Mouse (Mus musculus): ENCODE data around the gene Shcbp1l.
"Not testable (repeated sequence)": the region's sequence is repeated elsewhere in the genome, so short reads cannot be mapped to it uniquely, and the experiment has no call there.

The Shcbp1l gene

GRCm38 (mm10) chr1:153424271-153424670 is 691 bp upstream of the Shcbp1l start:
- DNase-seq (ENCODE audit: low spot score) = no peak

DNA sequence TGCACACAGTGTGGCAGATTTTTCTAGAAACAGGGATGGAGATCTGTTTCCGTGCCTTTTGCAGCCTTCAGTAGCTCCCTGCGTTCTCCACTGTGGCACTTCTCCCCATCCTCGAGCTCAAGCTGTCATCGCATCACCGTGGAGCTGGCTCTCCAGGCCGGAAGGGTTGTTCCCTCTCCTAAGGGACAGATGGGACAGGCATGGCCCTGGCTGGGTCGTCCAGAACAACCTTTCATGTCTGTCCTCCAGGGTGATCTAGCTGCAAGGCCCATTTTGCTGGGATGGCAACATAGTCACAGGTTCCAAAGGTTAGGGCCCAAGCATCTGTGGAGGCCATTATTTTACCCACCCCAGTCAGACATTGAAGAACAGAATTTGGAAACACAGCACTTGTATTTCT is 6.2 kb downstream of the Shcbp1l start:
- no peak for DNase-seq (ENCODE audit: low spot score)

GRCm38 (mm10) chr1:153431701-153432100 is 6.7 kb downstream of the Shcbp1l start:
- no peak for DNase-seq (ENCODE audit: low spot score)

- DNase-seq (ENCODE audit: low spot score) = no peak
These were observed 7.4 kb downstream of the Shcbp1l start for GRCm38 (mm10) chr1:153432329-153432728.

DNA sequence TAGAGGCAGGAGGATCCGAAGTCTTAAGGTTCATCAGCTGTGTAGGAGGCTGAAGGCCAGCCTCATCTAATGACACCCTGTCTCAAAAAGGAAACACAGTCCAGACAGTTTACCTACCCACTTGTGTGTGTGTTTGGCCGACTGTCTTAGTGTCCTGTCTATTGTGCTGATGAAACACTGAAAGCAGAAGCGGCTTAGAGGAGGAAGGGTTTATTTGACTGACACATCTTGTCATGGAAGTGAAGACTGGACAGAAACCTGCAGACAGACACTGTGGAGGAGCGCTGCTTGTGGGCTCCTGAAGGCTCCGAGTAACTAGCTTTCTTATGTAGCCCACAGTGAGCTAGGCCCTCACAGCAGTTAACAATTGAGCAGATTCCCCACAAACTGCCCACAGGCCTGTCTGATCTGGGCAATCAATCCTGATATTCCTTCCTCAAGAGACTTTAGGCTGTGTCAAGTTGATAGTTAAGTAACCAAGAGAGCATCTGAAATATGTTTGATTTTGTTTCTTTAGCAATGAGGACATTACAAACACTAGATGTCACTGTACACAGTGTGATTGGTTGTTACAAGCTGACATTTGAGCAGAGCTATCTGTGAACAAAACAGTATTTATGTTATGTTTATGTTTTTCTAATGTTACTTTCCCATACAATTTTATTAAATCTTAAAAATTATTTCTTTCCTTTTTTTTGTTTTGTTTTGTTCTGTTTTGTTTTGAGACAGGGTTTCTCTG is 9.1 kb downstream of the Shcbp1l start:
- DNase-seq (ENCODE audit: low spot score) = peak; percentile 24

GRCm38 (mm10) chr1:153437536-153437935 is 12.6 kb downstream of the Shcbp1l start:
- DNase-seq (ENCODE audit: low spot score) = no peak

- DNase-seq (ENCODE audit: low spot score) = no peak
These were observed 15.8 kb downstream of the Shcbp1l start for GRCm38 (mm10) chr1:153440752-153441151.

GRCm38 (mm10) chr1:153441656-153442055 is 16.7 kb downstream of the Shcbp1l start:
- DNase-seq (ENCODE audit: low spot score) = no peak

GRCm38 (mm10) chr1:153443019-153443418 is 18.1 kb downstream of the Shcbp1l start:
- no peak for DNase-seq (ENCODE audit: low spot score)

- DNase-seq (ENCODE audit: low spot score) = no peak
These were observed 18.7 kb downstream of the Shcbp1l start for GRCm38 (mm10) chr1:153443632-153444031.

DNA sequence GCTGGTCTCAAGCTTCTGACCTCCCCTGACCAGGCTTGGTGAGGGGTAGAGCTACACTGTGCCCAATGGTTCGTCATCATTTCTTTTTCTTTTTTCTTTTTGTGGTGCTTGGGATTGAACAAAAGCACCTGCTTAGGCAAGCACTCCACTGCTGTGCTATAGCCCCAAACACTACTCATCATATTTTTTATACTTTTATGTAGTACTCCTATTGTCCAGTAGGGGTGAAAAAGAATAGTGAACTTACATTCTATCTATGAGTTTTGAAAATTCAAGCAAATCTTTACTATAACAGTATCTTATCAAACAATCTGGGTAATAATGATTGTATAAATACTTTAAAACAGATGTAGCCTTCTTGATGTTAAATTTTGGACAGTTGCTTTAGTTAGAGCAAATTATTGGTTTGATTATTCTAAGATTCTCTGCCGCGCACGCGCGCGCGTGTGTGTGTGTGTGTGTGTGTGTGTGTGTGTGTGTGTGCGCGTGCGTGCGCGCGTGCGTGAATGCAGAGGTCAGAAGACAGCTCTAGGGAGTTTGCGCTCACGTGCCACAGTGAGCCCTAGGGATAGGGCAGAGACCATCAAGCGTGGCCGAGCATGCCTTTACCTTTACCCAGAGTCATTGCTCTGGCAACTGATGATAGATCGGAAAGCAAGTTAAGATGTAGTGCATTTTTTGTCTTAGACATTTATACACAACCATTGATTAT is 21.3 kb downstream of the Shcbp1l start:
- no peak for DNase-seq (ENCODE audit: low spot score)

DNA sequence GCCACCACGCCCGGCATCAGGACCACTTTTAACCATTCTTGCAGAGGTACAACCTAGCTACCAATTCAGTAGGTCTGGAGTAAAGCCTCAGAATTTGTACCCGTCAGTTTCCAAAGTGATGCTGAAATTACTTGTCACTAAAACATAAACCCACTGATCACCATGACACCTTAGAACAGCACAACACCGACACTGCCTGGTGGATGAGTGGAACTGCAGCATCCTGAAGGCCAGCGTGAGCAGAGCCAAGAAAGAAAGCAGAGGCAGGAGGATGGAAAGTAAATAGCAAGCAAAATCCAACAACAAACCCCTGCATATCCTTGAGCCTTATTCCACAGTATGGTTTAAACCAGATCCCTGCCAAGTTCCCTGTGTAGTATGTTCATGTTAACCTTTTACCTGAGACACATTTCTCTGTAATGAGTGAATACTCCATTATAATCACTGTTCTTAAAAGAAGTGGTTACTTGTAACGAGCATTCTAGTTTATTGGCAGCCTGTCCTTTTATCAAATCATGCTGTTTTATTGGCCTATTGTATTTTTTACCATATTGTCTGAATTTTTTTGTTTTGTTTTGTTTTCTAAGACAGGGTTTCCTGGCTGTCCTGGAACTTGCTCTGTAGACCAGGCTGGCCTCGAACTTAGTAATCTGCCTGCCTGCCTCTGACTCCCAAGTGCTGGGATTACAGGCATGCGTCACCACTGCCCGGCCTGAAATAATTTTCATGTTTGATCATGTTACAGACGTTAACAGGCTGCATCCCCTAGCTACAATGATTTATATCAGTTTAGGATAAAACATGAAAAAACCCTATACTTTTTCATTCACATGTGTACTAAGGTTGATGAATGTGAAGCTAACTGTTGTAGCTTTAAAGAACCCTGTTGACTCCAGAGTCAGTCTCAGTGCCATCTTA is 26.5 kb downstream of the Shcbp1l start:
- DNase-seq (ENCODE audit: low spot score) = peak; percentile 43

DNA sequence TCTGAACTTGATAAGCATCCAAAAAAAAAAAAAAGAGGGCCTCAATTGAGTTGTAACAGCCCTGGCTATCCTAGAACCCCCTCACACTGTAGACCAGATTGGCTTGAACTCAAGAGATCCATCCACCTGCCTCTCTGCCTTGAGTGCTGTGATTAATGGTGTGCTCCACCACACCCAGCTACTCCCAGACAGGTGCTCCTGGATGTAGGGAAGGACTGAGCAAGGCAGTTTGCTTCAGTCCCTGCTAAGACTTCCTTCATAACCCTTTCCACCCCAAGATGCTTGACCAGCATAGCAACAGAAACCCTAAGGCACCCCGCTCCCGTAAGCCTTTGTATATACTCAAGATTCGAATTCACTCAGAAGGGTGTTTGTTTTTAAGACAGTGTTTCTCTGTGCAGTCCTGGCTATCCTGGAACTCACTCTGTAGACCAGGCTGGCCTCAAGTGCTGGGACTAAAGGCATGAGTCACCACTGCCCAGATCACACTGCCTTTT is 28.2 kb downstream of the Shcbp1l start:
- no peak for DNase-seq (ENCODE audit: low spot score)

DNA sequence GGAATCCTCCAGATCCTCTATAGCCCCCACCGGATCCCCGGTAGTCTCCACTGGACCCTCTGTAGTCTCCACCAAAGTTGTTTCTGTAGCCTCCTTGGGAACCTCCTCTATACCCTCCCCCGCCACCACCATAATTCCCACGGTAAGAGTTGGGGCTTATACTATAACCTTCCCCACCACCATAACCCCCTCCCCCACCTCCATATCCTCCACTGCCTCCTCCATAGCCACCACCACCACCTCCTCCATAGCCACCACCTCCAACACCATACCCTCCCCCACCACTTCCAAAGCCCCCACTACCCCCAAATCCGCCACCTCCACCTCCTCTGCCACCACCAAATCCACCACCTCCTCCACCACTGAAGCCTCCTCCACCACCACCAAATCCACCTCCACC is 31.2 kb downstream of the Shcbp1l start:
- no peak for DNase-seq (ENCODE audit: low spot score)

DNA sequence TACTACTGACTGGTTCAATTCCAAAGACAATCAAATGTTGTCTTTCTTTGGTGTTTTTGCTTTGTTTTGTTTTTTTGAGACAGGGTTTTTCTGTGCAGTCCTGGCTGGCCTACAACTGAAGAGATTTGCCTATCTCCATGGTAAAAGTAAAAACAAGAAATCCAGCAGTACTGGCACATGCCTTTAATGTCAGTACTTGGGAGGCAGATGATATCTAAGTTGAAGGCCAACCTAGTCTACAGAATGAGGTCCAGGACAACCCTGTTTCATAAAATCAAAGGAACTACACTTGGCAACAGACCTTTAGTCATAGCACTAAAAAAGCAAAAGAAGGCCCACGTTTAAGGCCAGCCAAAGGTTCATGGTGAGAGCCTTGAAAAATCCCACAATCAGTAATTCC is 36.8 kb downstream of the Shcbp1l start:
- no peak for DNase-seq (ENCODE audit: low spot score)

DNA sequence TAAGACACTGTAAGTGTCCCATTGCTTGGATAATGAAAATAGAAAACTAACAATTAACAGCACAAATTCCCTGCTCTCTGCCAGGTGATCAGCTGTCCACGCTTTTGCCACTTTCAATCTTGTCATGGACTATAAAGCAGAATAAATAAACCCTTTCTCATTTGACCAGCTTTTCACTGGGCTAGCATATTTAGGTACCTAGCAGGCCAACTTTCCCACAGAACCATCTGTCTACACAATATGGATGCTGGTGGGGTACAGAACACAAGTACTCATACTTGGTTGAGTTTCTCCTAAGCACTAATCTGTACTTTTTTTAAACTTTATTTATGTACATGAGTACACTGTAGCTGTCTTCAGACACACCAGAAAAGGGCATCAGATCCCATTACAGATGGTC is 54.3 kb downstream of the Shcbp1l start:
- DNase-seq (ENCODE audit: low spot score) = no peak

DNA sequence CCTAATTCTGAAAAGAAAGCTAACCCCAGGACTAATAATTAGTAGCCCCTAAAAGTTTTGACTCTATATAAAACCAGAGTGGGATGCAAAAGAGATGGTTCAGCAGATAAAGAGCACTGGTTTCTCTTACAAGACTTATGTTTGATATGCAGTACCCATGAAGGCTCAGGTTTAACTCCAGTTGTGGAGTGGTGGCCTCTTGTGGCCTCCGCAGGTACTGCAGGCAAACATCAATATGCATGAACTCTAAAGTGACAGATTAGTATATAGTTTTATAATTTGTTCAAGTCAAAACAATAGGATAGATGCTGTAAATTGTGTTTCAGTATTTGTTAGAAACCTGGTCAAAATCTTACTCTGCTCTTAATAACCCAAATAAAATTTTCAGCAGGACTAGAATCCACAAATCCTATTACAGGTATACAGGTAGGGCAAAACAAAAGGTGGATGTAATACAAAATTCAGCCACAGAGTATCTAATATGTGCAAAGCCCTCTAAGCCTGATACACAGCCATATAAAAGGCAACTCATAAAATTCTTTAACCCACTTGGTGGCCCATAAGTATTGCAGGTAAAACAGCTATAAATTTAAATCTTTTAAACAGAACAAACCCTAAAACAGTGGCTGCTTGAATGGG is 55.5 kb downstream of the Shcbp1l start:
- peak; percentile 68 for DNase-seq (ENCODE audit: low spot score)

DNA sequence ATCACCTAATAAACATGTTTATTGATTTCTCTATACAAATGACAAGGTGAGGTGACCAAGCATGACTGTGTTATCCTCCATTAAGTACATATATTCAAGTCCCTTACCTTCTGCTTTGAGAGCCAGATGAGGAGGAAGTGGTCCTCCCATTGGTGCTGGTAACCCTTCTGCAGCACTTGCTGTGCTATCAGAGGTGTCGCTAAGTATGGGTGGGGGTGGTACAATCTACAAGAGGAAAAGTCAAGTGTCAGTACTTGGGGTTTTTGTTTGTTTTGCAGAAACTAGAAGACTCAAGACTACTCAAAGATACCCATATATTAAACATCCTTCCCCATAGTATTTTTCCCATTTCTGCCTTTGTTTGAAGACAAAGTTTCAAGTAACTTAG is 56.1 kb downstream of the Shcbp1l start:
- no peak for DNase-seq (ENCODE audit: low spot score)

- peak; percentile 52 for DNase-seq (ENCODE audit: low spot score)
These were observed 60.3 kb downstream of the Shcbp1l start for GRCm38 (mm10) chr1:153485201-153485796.

DNA sequence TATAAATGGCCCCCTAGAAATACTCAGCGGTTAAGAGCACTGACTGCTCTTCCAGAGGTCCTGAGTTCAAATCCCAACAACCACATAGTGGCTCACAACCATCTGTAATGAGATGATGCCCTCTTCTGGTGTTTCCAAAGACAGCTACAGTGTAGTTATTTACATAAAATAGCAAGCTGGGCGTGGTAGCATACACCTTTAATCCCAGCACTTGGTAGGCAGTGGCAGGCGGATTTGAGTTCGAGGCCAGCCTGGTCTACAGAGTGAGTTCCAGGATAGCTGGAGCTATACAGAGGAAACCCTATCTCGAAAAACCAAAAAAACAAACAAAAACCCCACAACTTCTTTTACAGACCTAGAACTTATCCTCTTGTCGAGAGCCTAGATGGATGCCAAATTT is 61.2 kb downstream of the Shcbp1l start:
- not testable (repeated sequence) for DNase-seq (ENCODE audit: low spot score)

- DNase-seq (ENCODE audit: low spot score) = peak; percentile 50
These were observed 62.0 kb downstream of the Shcbp1l start for GRCm38 (mm10) chr1:153486767-153487499.

Measured in adipocyte (in vitro differentiated cells).